Mouse (Mus musculus) heart, embryonic 14.5 days (tissue): Measurements from ENCODE around the gene Ninj1. TPM values are rescaled to one million over a fixed set of nuclear protein-coding genes. Genes with fewer than 3 reads are reported as not detected.
A peak's percentile ranks its signal among the peaks of the same experiment; 100 is the strongest.

Experiments
- ATAC-seq: fragments of 200-750 bp; cut with Nextera tagmentation; 2 replicates; pipeline ENCODE4 v1.8.0; 2017; ENCODE audit warnings: low read depth, moderate TSS enrichment; ENCODE audit not compliant: insufficient number of reproducible peaks, insufficient read depth, low FRiP score
- H3K27ac ChIP-seq, 2 experiments: fragments of 200-500 bp in 1 of 2; fragments of 300-500 bp in 1 of 2; sonication (generic) in 1 of 2; replicated peaks in 1 of 2; 2 replicates each; pipeline ENCODE4 v1.5.1; 2012 to 2014; ENCODE audit warnings: low read depth in 2 of 2, low read length in 2 of 2, control low read depth in 1 of 2, mild to moderate bottlenecking in 1 of 2, mixed read lengths in 1 of 2; ENCODE audit not compliant: control insufficient read depth in 1 of 2, insufficient read depth in 1 of 2
- H3K27me3 ChIP-seq: fragments of 300-500 bp; sonication (generic); 2 replicates; pipeline ENCODE4 v1.6.1; 2014; ENCODE audit warnings: mild to moderate bottlenecking, low read length, control low read depth; ENCODE audit not compliant: control insufficient read depth, insufficient read depth
- H3K36me3 ChIP-seq: fragments of 300-500 bp; sonication (generic); 2 replicates; pipeline ENCODE4 v1.6.1; 2014; ENCODE audit warnings: mild to moderate bottlenecking, control low read depth, low read length, mixed read lengths; ENCODE audit not compliant: control insufficient read depth, insufficient read depth
- H3K4me1 ChIP-seq, 2 experiments: fragments of 200-500 bp in 1 of 2; fragments of 300-500 bp in 1 of 2; sonication (generic) in 1 of 2; 2 replicates each; pipeline ENCODE4 v1.6.1; 2012 to 2014; ENCODE audit warnings: low read length in 2 of 2, control low read depth in 1 of 2, mixed read lengths in 1 of 2; ENCODE audit not compliant: control insufficient read depth in 2 of 2, insufficient read depth in 2 of 2
- H3K4me2 ChIP-seq: fragments of 300-500 bp; sonication (generic); 2 replicates; pipeline ENCODE4 v1.6.1; 2014; ENCODE audit warnings: mild to moderate bottlenecking, low read length
- H3K4me3 ChIP-seq, 2 experiments: fragments of 200-500 bp in 1 of 2; fragments of 300-500 bp in 1 of 2; sonication (generic) in 1 of 2; 2 replicates each; pipeline ENCODE4 v1.5.1; 2012 to 2014; ENCODE audit warnings: low read length in 2 of 2, mild to moderate bottlenecking in 2 of 2, control low read depth in 1 of 2, low read depth in 1 of 2, moderate library complexity in 1 of 2; ENCODE audit not compliant: control insufficient read depth in 1 of 2, insufficient read depth in 1 of 2
- H3K9ac ChIP-seq: fragments of 300-500 bp; sonication (generic); 2 replicates; pipeline ENCODE4 v1.6.1; 2014; ENCODE audit warnings: mild to moderate bottlenecking, low read length
- H3K9me3 ChIP-seq: fragments of 300-500 bp; sonication (generic); 2 replicates; pipeline ENCODE4 v1.6.1; 2016; ENCODE audit warnings: low read length, control low read depth; ENCODE audit not compliant: control insufficient read depth
- WGBS: fragments of 180-500 bp; shearing (Covaris S2); extraction: QIAGEN DNeasy Blood & Tissue Kit; methylation state at CpG from one replicate; pipeline ENCODE4 v1.1.7; 2014; 5-methylcytosine and 5-hydroxymethylcytosine counted together
- polyA plus RNA-seq: library from polyadenylated mRNA; unstranded; fragments of >200 nt; fragmentation: Nextera tagmentation; extraction: Ambion mirVana; gene quantifications from 2 replicates; pipeline ENCODE4 v1.2.1, GENCODE M21; 2014

The Ninj1 gene
- 85.5 and 87.7 TPM in 2 replicates for polyA plus RNA-seq

GRCm38 (mm10) chr13:49187288-49188218 is at the start of gene Ninj1:
Gene Ninj1 (plus strand): TSS chr13:49187485.
- Histone ChIP-seq H3K27ac (peak within 1 kb of the TSS; percentile 74 to 87), H3K4me1 (peaks cover 52 to 56% of the 10 kb centered on the region in 2 experiments), H3K27me3 (no peaks in the 10 kb centered on the region), H3K4me3 (peak within 1 kb of the TSS; percentile 78 to 82), H3K36me3 (no peaks in the 10 kb centered on the region), H3K4me2 (peak within 1 kb of the TSS; percentile 96), H3K9me3 (no peaks in the 10 kb centered on the region), H3K9ac (peak within 1 kb of the TSS; percentile 79)
- WGBS = under 1% methylated on average over 54 of the region's 87 CpGs
- peak; percentile 88 for ATAC-seq

- Histone ChIP-seq H3K36me3 (no peaks in the 10 kb centered on the region), H3K9me3 (no peaks in the 10 kb centered on the region), H3K9ac (no peak overlapping the region), H3K27me3 (peaks cover 13% of the 10 kb centered on the region), H3K4me1 (peaks cover 13 to 19% of the 10 kb centered on the region in 2 experiments; a peak in 3 of 4 replicates), H3K4me3 (no peak overlapping the region), H3K4me2 (no peak overlapping the region), H3K27ac (no peak overlapping the region)
- WGBS = 42% methylated on average over 4 of the region's 4 CpGs
- ATAC-seq = peak; percentile 24; the same call in 1 of the 2 replicates
These were observed 46.7 kb upstream of the Ninj1 start for GRCm38 (mm10) chr13:49140567-49140966.

DNA sequence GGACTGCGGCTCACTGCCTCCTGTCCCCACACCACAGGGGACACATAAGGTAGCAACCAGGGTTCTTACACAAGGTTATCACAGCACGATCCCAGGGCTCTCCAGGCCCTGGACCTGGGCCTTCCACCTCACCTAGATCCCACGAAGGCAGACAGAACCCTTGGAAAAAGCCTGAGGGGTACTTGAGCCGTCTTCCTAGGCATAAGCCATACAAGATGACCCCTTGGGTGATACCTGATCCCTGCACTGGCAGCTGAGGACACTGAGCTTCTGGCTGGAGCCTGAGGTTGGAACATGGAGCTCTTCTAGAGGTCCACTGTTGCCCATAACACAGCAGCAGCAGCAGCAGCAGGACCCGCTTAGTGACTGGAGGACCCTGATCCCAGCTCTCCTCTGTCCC is 44.9 kb upstream of the Ninj1 start:
- Histone ChIP-seq H3K9me3 (no peaks in the 10 kb centered on the region), H3K4me2 (no peak overlapping the region), H3K27ac (no peak overlapping the region), H3K4me1 (peaks cover 13 to 24% of the 10 kb centered on the region in 2 experiments; a peak in 3 of 4 replicates), H3K27me3 (peaks cover 27% of the 10 kb centered on the region), H3K4me3 (no peak overlapping the region), H3K36me3 (no peaks in the 10 kb centered on the region), H3K9ac (no peak overlapping the region)
- ATAC-seq = no peak
- WGBS = 79% methylated on average over 5 of the region's 5 CpGs

DNA sequence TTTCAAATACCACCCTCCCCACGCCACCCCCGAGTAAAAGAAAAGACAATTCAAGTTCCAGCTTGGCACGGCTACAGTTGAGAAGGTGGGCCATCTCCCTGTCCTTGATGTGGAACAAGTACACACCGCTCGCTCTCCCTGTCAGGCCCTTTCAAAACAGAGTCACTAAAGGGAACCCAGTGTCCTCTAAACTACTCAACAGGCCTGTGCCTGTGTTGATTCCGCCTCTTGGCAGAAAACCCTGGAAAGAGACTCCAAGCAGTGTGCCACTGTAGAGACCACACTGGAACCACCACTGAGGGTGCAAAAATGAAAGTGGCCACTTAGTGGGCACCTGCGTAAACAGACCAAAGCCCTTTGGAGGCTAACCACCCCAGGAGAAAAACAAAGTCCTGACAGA is 44.0 kb upstream of the Ninj1 start:
- no peaks in the 10 kb centered on the region for H3K9me3 ChIP-seq
- H3K36me3 ChIP-seq = no peaks in the 10 kb centered on the region
- H3K4me2 ChIP-seq = no peak overlapping the region
- H3K4me1 ChIP-seq = peaks cover 13 to 27% of the 10 kb centered on the region in 2 experiments; a peak in 3 of 4 replicates
- no peak overlapping the region for H3K4me3 ChIP-seq
- WGBS = 87% methylated on average over 7 of the region's 7 CpGs
- H3K27ac ChIP-seq = no peak overlapping the region
- H3K9ac ChIP-seq = no peak overlapping the region
- no peak for ATAC-seq
- peaks cover 34% of the 10 kb centered on the region for H3K27me3 ChIP-seq

GRCm38 (mm10) chr13:49144451-49144850 is 42.8 kb upstream of the Ninj1 start:
- Histone ChIP-seq H3K9me3 (no peaks in the 10 kb centered on the region), H3K27ac (no peak overlapping the region), H3K27me3 (peaks cover 45% of the 10 kb centered on the region), H3K4me1 (peaks cover 13 to 27% of the 10 kb centered on the region in 2 experiments; a peak in 3 of 4 replicates), H3K36me3 (no peaks in the 10 kb centered on the region), H3K9ac (no peak overlapping the region), H3K4me2 (no peak overlapping the region), H3K4me3 (no peak overlapping the region)
- WGBS = 33% methylated on average over 6 of the region's 6 CpGs
- ATAC-seq = no peak

GRCm38 (mm10) chr13:49145396-49145795 is 41.9 kb upstream of the Ninj1 start:
- no peak overlapping the region for H3K4me3 ChIP-seq
- H3K27ac ChIP-seq = no peak overlapping the region
- no peak overlapping the region for H3K4me2 ChIP-seq
- no peaks in the 10 kb centered on the region for H3K36me3 ChIP-seq
- ATAC-seq = no peak
- peaks cover 54% of the 10 kb centered on the region for H3K27me3 ChIP-seq
- WGBS = 37% methylated on average over 7 of the region's 7 CpGs
- H3K4me1 ChIP-seq = peaks cover 9 to 24% of the 10 kb centered on the region in 2 experiments; a peak in 3 of 4 replicates
- H3K9me3 ChIP-seq = no peaks in the 10 kb centered on the region
- no peak overlapping the region for H3K9ac ChIP-seq

- Histone ChIP-seq H3K4me3 (peak overlapping the region; percentile 67 to 72), H3K27me3 (peaks cover 56% of the 10 kb centered on the region), H3K27ac (no peak overlapping the region), H3K36me3 (no peaks in the 10 kb centered on the region), H3K4me2 (peak overlapping the region; percentile 97), H3K9me3 (no peaks in the 10 kb centered on the region), H3K9ac (peak overlapping the region; percentile 75; the same call in 1 of the 2 replicates), H3K4me1 (peaks cover 5 to 21% of the 10 kb centered on the region in 2 experiments; a peak in 3 of 4 replicates)
- no peak for ATAC-seq
- 22% methylated on average over 17 of the region's 17 CpGs for WGBS
These were observed 41.1 kb upstream of the Ninj1 start for GRCm38 (mm10) chr13:49146040-49146697.
